Mouse (Mus musculus) bone marrow, adult 2 months (tissue): Measurements from ENCODE around the gene Hist1h1a.

Source experiments
- CTCF ChIP-seq: fragments of 200-500 bp; IDR thresholded peaks from 2 replicates; pipeline ENCODE4 v1.5.1; 2011; ENCODE audit warnings: low read length, control low read depth; ENCODE audit not compliant: control insufficient read depth, insufficient read depth
- POLR2A ChIP-seq: fragments of 200-500 bp; IDR thresholded peaks from 2 replicates; pipeline ENCODE4 v1.6.1; 2011; ENCODE audit warnings: low read depth, mild to moderate bottlenecking, control low read depth, low read length, borderline replicate concordance; ENCODE audit not compliant: control insufficient read depth

- TF ChIP-seq CTCF (no peak), POLR2A (no peak)
Observed at GRCm38 (mm10) chr13:23768834-23769397, 5.5 kb downstream of the Hist1h1a start.
